Mouse (Mus musculus): ENCODE measurements at regions not wholly inside any gene's neighbourhood (a gene's known extent, or its start where the extent isn't known, plus 50 kb on each side); places are given as distances from the start of the nearest gene placed in this dataset.

GRCm38 (mm10) chr12:77179138-77179537, 58.8 kb upstream of the Fut8 start:
- no peak overlapping the region for H3K4me3 ChIP-seq (replicated peaks; ENCODE audit: extremely low read depth, low read depth, low read length)
- no peak for DNase-seq
- TF ChIP-seq POLR2A (IDR thresholded peaks at IDR 0.05; ENCODE audit: borderline replicate concordance, extremely low read depth, low read depth, low read length): no peak
- TF ChIP-seq CTCF (IDR thresholded peaks at IDR 0.05; ENCODE audit: insufficient read depth, low read length): no peak
- 87% methylated on average over 7 of the region's 7 CpGs for WGBS
- peaks cover 3% of the 10 kb centered on the region; the same call in 1 of the 2 replicates for H3K4me1 ChIP-seq (ENCODE audit: control insufficient read depth, insufficient read depth, low read length)

DNA sequence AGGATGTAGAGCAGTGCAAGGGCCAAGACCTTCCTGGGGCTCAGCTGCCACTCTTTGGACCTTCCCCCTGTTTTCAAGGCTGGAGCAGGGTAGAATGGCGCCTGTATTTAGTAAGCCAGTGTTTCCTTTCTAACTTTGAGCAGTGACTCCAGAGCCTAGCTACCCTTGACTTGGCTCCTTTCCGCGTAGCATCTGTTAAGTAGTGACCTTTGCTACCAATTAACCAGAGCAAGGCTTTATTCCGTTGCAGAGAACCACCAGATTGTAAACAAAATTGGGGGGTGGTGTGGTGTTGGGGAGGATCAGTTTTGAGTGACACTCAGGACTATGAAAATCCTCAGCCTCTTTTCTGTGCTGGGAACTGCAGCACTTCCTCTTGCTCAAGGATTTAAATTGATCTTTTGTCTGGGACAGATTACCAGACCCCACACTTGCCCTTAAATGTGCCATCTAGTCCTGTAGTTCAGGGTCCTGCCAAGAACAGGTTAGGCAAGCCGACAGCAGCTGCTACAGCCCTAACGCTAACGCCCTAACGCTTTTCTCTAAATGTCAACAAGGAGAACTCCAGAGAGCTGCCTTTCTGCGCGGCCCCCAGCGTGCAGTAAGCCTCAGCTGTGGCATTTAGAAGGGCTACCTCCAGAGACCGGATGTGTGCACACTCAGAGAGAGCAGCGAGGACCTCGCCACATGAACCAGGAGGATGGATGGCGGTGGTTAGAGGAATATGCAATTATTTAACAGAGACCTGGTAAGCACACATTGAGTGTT, 59.9 kb upstream of the Fut8 start:
- DNase-seq: no peak
- WGBS: 26% methylated on average over 15 of the region's 15 CpGs

DNA sequence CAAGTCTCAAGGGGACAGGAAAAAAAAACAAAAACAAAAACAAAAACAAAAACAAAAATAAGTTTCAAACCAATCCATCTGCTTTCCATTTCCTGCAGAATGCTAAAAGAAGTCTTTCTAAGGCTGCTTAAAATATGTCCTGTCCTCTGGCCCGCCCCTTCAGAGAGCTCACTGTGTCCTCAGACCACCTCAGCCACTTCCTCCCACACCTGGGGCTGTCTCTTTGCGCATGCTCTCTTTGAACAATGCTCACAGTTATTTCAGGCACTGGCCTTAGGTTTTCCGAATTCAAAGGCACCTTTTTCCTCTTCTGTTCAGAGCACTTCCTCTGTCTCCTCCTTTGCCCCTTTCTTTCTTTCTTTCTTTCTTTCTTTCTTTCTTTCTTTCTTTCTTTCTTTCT, 60.6 kb upstream of the Fut8 start:
- TF ChIP-seq POLR2A (IDR thresholded peaks at IDR 0.05; ENCODE audit: borderline replicate concordance, extremely low read depth, low read depth, low read length) (no peak), CTCF (IDR thresholded peaks at IDR 0.05; ENCODE audit: insufficient read depth, low read length) (no peak)
- Histone ChIP-seq H3K4me1 (ENCODE audit: control insufficient read depth, insufficient read depth, low read length) (peaks cover 3% of the 10 kb centered on the region; the same call in 1 of the 2 replicates), H3K4me3 (replicated peaks; ENCODE audit: extremely low read depth, low read depth, low read length) (no peak overlapping the region)
- DNase-seq: no peak
- 38% methylated on average over 3 of the region's 3 CpGs for WGBS

More for the DNA sequence above, 59.9 kb upstream of the Fut8 start:
- TF ChIP-seq CTCF (IDR thresholded peaks at IDR 0.05; ENCODE audit: insufficient read depth, low read length): no peak
- no peak for TF ChIP-seq POLR2A (IDR thresholded peaks at IDR 0.05; ENCODE audit: borderline replicate concordance, extremely low read depth, low read depth, low read length)
- Histone ChIP-seq H3K4me3 (replicated peaks; ENCODE audit: extremely low read depth, low read depth, low read length) (no peak overlapping the region), H3K4me1 (ENCODE audit: control insufficient read depth, insufficient read depth, low read length) (peaks cover 3% of the 10 kb centered on the region; the same call in 1 of the 2 replicates)

- no peak for DNase-seq
- TF ChIP-seq CTCF (IDR thresholded peaks at IDR 0.05; ENCODE audit: insufficient read depth, low read length): no peak
- no peak for TF ChIP-seq POLR2A (IDR thresholded peaks at IDR 0.05; ENCODE audit: borderline replicate concordance, extremely low read depth, low read depth, low read length)
- Histone ChIP-seq H3K4me3 (replicated peaks; ENCODE audit: extremely low read depth, low read depth, low read length) (no peak overlapping the region), H3K4me1 (ENCODE audit: control insufficient read depth, insufficient read depth, low read length) (0 out of 2 replicates have a peak, but pooled peaks cover 3% of the 10 kb centered on the region)
Measured at GRCm38 (mm10) chr12:77174032-77174431, 63.9 kb upstream of the Fut8 start.

DNA sequence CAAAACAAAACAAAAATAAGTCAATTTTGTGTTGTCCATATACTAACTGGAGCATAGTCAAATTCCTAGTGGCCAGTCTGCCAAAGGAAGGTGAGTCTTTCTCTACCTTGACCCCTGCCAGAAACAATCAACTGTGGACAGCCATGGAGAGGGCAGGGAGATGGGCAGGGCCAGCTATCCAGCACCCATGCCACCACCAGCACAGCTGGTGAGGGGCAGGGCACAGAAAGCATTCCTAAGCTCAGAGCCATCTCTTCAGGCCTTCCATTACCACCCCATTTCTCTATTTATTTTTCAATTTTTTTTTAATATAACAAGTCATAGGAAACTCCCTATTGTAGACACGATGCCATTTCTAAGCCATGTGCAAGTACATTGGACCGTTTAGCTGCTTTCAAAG, 65.4 kb upstream of the Fut8 start:
- Histone ChIP-seq H3K4me3 (replicated peaks; ENCODE audit: extremely low read depth, low read depth, low read length) (no peak overlapping the region), H3K4me1 (ENCODE audit: control insufficient read depth, insufficient read depth, low read length) (0 out of 2 replicates have a peak, but pooled peaks cover under 1% of the 10 kb centered on the region)
- WGBS: 95% methylated on average over 2 of the region's 2 CpGs
- DNase-seq: no peak
- no peak for TF ChIP-seq CTCF (IDR thresholded peaks at IDR 0.05; ENCODE audit: insufficient read depth, low read length)
- TF ChIP-seq POLR2A (IDR thresholded peaks at IDR 0.05; ENCODE audit: borderline replicate concordance, extremely low read depth, low read depth, low read length): no peak

- no peak overlapping the region for H3K4me3 ChIP-seq (replicated peaks; ENCODE audit: extremely low read depth, low read depth, low read length)
- H3K4me1 ChIP-seq (ENCODE audit: control insufficient read depth, insufficient read depth, low read length): no peaks in the 10 kb centered on the region
- TF ChIP-seq POLR2A (IDR thresholded peaks at IDR 0.05; ENCODE audit: borderline replicate concordance, extremely low read depth, low read depth, low read length) (no peak), CTCF (IDR thresholded peaks at IDR 0.05; ENCODE audit: insufficient read depth, low read length) (no peak)
- DNase-seq: no peak
- 85% methylated on average over 5 of the region's 5 CpGs for WGBS
Measured at GRCm38 (mm10) chr12:77170257-77170656, 67.7 kb upstream of the Fut8 start.

GRCm38 (mm10) chr12:77168367-77168766, 69.6 kb upstream of the Fut8 start:
- 69% methylated on average over 1 of the region's 1 CpGs for WGBS
- TF ChIP-seq POLR2A (IDR thresholded peaks at IDR 0.05; ENCODE audit: borderline replicate concordance, extremely low read depth, low read depth, low read length): no peak
- no peak for TF ChIP-seq CTCF (IDR thresholded peaks at IDR 0.05; ENCODE audit: insufficient read depth, low read length)

DNA sequence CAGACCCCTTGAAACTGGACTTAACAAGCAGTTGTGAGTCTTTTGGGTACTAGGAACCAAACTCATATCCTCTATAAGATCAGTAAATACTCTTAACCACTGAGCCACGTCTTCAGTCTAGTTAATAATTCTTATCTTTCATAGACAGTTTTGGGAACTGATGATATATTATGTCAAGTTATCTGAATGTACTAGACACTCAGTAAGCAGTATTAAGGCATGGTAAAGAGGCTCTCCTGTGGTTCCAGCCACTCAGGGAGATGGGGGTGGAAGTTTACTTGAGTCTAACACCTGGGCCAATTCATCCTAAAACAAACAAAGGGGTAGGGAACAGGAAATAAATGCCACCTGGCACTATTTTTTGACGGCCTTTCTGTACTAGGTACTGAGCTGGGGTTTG, 81.2 kb upstream of the Fut8 start:
- H3K4me3 ChIP-seq (replicated peaks; ENCODE audit: extremely low read depth, low read depth, low read length): no peak overlapping the region
- no peak for DNase-seq
- TF ChIP-seq POLR2A (IDR thresholded peaks at IDR 0.05; ENCODE audit: borderline replicate concordance, extremely low read depth, low read depth, low read length): no peak
- TF ChIP-seq CTCF (IDR thresholded peaks at IDR 0.05; ENCODE audit: insufficient read depth, low read length): no peak
- 46% methylated on average over 2 of the region's 2 CpGs for WGBS
- H3K4me1 ChIP-seq (ENCODE audit: control insufficient read depth, insufficient read depth, low read length): no peaks in the 10 kb centered on the region; the same call in 1 of the 2 replicates

More at GRCm38 (mm10) chr12:77168367-77168766, 69.6 kb upstream of the Fut8 start:
- no peak overlapping the region for H3K4me3 ChIP-seq (replicated peaks; ENCODE audit: extremely low read depth, low read depth, low read length)
- H3K4me1 ChIP-seq (ENCODE audit: control insufficient read depth, insufficient read depth, low read length): no peaks in the 10 kb centered on the region
- DNase-seq: no peak

- WGBS: 68% methylated on average over 6 of the region's 6 CpGs
- DNase-seq: no peak
- Histone ChIP-seq H3K4me3 (replicated peaks; ENCODE audit: extremely low read depth, low read depth, low read length) (no peak overlapping the region), H3K4me1 (ENCODE audit: control insufficient read depth, insufficient read depth, low read length) (no peaks in the 10 kb centered on the region; the same call in 1 of the 2 replicates)
- TF ChIP-seq POLR2A (IDR thresholded peaks at IDR 0.05; ENCODE audit: borderline replicate concordance, extremely low read depth, low read depth, low read length) (no peak), CTCF (IDR thresholded peaks at IDR 0.05; ENCODE audit: insufficient read depth, low read length) (no peak)
Measured at GRCm38 (mm10) chr12:77155626-77156025, 82.3 kb upstream of the Fut8 start.

- H3K4me3 ChIP-seq (replicated peaks; ENCODE audit: extremely low read depth, low read depth, low read length): no peak overlapping the region
- no peak for TF ChIP-seq POLR2A (IDR thresholded peaks at IDR 0.05; ENCODE audit: borderline replicate concordance, extremely low read depth, low read depth, low read length)
- TF ChIP-seq CTCF (IDR thresholded peaks at IDR 0.05; ENCODE audit: insufficient read depth, low read length): no peak
- WGBS: 74% methylated on average over 2 of the region's 2 CpGs
- H3K4me1 ChIP-seq (ENCODE audit: control insufficient read depth, insufficient read depth, low read length): no peaks in the 10 kb centered on the region; the same call in 1 of the 2 replicates
- DNase-seq: peak; percentile 48
Measured at GRCm38 (mm10) chr12:77151471-77151870, 86.5 kb upstream of the Fut8 start.
